Mouse (Mus musculus) gastrocnemius, postnatal 36 days (tissue): ENCODE measurements around the gene Ssc5d. TPM values are rescaled to one million over a fixed set of nuclear protein-coding genes. Genes with fewer than 3 reads are reported as not detected.
A peak's percentile ranks its signal among the peaks of the same experiment; 100 is the strongest.
"Not testable (repeated sequence)": the region's sequence is repeated elsewhere in the genome, so short reads cannot be mapped to it uniquely, and the experiment has no call there.

Experiments used
- DNase-seq, 2 experiments: peaks; one replicate each; pipeline ENCODE4 v3.0.0; 2022
- intact Hi-C: fragments of 180-260 bp; cut with DNase I; formaldehyde crosslinking; loops from one replicate; pipeline ENCODE4 v1.15.1; 2025
- long read RNA-seq, 2 experiments: library from polyadenylated mRNA; stranded (forward); transcript quantifications; one replicate each; pipeline ENCODE4 v2.0.0; 2021
- total RNA-seq, 2 experiments: library from RNA; stranded (reverse); gene quantifications; 2 replicates each; pipeline ENCODE4 v1.2.3; 2021

Gene Ssc5d
- 10 to 100 TPM in 1 of 2 experiments, 1 to 10 TPM in 1; 8.8 to 11.1 TPM for total RNA-seq
- long read RNA-seq, experiment 1, full-length matches to known transcripts: 1 of 5 reads
- long read RNA-seq, experiment 1, partial matches to known transcripts: 3 of 5 reads
- long read RNA-seq, experiment 1, other reads (novel, unspliced or antisense): 1 of 5 reads
- long read RNA-seq, experiment 2, partial matches to known transcripts: 1 of 2 reads
- long read RNA-seq, experiment 2, other reads (novel, unspliced or antisense): 1 of 2 reads

DNA sequence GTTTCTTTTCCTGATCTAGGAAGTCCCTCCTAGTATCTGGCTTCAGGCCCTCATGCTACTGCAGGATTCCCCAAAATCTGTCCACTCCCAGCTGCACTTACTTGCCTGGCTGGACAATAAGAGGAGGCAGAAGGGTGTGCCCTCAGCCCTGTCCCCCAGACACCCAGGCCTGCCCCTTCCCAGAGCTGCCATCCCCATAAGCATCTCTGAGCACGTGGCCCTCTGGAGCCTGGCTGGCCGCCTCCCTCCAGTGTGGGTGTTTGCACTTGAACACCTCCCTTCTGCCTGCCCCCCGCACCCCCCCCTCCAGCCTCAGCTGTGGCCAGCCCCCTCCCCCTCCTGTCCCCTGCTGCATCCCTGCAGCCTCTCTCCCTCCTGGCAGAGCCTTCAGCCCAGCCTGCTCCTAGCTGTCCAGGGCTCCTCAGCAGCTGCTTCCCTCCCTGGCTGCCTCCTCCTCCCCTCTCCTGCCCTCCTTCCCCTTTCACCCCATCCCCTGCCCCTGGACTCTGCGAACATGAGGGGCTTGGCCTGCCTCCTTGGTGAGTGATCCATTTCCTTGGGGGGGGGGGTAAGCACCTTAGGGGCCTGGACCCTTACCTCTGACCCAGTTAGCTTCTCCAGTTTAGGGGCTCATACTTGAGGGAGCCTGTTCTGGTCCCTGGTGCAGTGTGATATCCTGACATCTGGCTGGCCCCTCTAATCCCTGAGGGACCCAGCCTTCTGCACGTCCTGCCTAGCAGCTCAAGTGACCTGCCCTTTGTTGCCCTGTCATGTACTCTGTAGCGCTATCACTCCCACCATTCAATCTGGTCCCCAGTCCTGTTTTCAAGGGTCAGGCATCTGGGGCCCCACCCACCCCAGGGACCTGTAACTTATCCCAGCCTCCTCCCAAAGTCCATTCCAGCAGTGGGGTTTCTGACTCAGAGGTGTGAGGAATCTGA is at the start of gene Ssc5d:
TSS of gene Ssc5d (plus strand) at position 345 of the 941 bp plus-strand sequence.
- intact Hi-C loops: no loop called here
- DNase-seq: peak; percentile 64 to 68

DNA sequence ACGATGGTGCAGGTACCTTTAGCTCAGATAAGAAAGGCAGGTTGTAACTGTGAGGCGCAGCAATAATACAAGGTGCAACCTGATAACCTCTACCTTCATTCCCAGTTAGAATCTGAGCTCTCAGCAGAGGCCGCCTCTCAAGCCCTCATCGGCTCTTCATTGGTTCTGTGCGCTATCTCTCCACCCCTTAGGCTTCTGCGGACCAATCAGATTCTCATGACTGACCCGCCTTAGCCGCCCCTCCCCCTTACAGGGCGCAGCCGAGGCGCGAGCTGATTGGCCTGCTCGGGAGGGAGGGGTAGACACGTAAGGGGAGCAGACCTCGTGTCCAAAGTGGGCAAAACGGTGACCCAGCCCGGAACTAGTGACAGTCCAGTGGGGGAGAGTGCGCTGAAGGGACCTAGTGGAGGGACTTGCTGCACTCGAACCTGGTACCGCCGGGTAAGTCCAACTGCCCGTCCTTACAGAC is 48.8 kb upstream of the Ssc5d start, which contains the start of gene Isoc2a:
TSS of gene Isoc2a (plus strand) at position 401 of the 469 bp plus-strand sequence.
- peak; percentile 73 to 89 for DNase-seq
- intact Hi-C loops: no loop called here

DNA sequence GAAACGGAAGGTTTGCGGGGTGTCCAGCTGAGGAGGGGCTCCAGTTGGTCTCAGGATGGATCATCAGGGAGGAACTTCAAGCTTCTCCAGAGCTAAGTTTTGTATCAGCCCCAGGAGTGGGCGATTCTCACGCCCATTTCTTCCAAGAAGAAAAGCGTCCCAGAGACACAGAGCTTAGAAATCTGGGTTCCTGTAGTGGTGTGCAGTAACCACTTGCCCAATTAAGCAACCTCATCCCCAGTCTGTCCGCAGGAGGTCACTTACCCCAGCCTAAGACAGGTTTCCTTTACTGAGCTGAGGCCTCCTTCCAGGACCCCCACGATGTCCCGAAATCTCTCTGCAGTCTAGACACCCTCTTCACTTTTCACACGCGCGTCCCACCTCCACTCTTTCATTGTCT is 48.4 kb upstream of the Ssc5d start:
- no peak for DNase-seq
- intact Hi-C loops: no loop called here

DNA sequence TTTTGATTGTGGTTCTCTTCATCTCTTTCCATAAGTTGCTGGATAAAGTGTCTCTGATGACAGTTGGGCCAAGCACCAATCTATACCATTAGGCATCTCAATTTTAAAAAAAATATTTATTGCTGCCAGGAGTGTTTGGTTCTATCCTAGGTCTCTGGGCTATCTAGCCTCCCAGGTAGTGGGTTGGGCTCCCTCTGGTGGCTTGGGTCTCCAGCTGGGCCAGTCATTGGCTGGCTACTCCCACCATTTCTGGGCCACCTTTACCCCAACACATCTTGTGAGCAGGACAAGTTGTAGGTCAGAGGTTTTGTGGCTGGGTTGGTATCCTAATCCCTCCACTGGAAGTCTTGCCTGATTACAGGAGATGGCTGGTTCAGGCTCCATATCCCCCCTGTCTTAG is 47.4 kb upstream of the Ssc5d start:
- intact Hi-C loops: no loop called here
- no peak for DNase-seq

DNA sequence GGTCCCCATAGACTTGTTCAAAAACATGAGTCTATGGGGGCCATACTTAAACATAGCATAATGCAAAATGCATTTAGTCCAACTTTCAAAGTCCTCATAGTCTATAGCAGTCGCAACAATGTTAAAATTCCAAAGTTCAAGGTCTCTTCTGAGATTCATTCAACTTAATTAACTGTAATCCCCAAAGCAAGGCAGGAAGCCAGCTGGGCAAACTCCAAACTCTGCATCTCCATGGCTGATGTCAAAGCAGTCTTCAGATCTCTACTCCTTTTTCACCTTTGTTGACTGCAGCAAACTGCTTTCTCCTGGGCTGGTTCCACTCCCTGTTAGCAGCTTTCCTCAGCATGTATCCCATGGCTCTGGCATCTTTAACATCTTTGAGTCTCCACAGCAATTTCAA is 46.5 kb upstream of the Ssc5d start:
- DNase-seq, intact Hi-C loops: not testable (repeated sequence)

DNA sequence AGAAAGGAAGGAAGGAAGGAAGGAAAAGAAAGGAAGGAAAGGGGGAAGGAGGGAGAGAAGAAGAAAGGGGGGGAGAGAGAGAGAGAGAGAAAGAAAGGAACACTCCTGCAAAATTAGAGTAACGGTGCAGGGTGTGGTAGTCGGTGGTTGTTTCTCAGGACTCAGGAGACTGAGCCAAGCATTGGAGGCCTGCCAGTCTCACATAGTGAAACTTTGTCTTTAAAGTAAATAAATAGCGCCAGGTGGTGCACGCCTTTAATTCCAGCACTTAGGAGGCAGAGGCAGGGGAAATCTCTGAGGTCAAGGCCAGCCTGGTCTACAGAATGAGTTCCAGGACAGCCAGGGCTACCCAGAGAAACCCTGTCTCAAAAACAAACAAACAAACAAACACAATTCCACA is 38.9 kb upstream of the Ssc5d start:
- DNase-seq: no peak

DNA sequence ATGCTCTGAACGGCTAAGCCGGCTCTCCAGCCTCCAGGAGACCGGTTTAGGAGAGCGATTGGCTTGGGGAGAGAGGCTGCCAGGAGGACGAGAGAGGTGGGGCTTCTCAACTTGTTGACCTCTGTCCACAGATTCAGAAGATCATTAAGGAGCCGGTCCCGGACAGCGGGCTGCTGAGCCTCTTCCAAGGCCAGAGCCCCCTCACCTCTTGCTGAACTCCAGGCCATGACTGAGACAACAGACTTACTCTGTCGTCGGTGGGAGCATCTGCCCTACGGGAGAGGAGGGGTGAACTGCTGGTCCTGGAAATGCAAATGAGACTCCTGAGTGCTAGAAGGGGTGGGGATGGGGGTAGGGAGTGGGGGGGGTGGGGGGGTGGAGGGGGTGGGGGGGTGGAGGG is 30.4 kb upstream of the Ssc5d start:
- no peak for DNase-seq
- intact Hi-C loops: no loop called here

More for the DNA sequence above, 38.9 kb upstream of the Ssc5d start:
- intact Hi-C loops: no loop called here

DNA sequence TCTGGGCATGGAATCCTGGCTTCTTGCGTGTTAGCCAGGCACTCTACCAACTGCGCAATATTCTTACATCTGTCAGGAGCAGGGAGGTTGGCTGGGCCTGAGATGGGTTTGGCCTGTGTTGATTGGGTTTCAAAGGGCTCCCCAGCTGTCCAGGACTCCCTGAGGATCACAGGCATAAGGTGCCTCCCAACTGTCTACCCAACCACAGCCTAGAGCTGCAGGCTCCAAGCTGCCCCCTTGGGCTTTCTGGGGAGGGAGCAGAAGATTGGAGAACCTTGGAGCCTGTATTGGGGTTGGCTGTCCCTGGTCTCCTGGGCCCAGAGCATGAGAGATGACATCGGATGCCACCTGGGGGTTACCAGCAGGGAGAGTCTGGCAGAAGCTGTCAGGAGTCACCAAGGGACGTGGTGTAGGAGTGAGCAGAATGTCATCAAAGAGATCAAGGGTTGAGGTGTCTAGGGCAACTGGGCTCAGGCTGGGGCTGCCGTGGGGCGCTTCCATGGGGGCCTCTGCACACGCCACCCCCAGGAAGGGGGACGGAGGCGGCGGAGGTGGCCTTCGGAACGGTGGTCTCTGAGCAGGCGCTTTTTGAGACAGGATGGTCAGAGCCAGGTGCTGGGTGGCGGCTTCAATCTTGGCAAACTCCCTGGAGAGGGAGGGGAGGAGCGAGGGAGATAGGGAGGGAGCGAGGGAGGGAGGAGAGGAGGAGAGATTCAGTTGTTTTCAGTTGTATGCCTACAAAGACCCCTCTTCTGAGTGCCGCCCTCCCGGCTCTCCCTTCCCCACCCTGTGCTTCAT is 26.5 kb upstream of the Ssc5d start:
- no peak for DNase-seq
- intact Hi-C loops: no loop called here

DNA sequence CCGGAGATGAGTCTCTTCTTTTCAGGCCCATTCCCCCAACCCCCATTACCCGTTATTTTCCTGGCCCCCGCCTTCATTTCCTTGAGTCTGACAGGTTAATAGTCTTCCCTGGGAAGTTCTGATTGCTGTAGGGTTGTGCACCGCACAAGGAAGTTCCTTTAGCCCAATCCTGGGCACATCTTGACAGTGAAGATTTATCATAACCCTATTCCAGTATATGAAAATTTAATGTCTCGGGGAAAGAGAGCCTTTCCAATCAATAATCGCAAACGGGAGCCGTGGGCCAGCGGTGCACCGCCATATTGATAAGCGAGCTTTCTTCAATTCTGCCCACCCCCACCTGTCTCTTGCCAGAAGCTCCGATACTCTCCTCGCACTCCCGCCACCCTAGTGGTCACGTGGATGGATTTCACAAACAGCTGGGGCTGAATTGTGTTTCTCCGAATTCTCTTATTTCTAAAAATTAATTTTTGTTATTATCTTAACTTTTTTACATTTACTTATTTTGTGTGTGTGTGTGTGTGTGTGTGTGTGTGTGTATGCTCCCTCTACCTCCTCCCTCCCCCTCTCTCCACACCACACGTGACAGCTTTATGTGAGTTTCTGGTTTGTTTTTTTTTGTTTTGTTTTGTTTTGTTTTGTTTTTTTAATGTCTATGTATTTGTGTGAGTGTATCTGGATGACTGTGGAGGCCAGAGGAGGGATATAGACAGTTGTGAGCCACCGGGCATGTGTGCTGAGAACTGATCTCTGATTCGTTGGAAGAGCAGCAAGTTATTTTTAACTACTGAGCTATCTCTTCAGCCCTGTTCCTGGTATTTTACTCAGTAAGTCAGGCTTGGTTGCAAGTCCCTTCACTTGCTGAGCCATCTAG is 25.7 kb upstream of the Ssc5d start:
- intact Hi-C loops: no loop called here
- no peak for DNase-seq

DNA sequence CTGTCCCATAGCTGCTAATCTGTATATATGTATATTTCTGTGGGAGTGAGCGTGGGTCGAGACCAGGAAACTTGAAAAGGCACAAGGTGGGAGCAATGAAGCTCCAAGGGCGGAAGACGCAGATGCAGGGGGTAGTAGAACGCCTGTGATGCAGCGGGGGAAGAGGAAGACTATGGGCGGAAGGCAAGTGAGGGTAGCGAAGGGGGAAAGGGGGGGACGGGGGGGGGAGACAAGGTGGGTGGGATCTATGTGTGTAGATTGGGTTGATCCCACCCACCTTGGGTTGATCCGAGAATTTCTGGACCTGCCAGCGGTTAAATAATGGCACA is 25.1 kb upstream of the Ssc5d start:
- intact Hi-C loops: no loop called here
- DNase-seq: no peak

DNA sequence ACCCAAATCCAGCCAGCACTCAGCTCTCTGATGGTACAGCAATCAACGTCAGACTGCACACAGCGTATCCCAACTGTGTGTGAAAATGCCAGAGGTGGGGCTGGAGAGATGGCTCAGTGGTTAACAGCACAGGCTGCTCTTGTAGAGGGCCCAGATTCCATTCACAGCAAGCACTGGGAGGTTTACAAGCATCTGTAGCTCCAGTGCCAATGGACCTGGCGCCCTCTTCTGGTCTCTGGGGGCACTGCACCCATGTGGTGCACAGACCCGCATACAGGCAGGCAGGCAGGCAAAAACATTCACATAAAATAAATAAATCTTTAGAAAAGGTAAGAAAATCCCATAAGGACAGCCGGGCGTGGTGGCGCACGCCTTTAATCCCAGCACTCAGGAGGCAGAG is 24.4 kb upstream of the Ssc5d start:
- no peak for DNase-seq
- intact Hi-C loops: no loop called here

DNA sequence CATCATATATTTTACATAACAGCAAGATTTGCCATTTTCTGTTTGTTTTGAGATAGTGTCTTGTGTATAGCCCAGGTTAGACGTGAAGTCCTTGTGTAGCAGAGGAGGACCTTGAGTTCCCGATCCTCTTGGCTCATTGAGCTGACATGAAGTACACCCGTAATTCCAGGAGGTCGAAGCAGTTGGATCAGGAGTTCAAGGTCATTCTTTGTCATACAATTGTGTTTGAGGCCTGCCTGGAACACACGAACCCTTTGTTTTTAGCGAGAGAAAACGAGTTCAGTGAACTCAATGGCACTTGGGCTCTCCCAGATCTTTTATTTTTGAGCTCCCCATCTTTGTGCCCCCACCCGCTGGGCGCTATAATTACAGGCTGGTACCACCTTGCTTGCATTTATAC is 23.2 kb upstream of the Ssc5d start:
- intact Hi-C loops: no loop called here
- no peak for DNase-seq

DNA sequence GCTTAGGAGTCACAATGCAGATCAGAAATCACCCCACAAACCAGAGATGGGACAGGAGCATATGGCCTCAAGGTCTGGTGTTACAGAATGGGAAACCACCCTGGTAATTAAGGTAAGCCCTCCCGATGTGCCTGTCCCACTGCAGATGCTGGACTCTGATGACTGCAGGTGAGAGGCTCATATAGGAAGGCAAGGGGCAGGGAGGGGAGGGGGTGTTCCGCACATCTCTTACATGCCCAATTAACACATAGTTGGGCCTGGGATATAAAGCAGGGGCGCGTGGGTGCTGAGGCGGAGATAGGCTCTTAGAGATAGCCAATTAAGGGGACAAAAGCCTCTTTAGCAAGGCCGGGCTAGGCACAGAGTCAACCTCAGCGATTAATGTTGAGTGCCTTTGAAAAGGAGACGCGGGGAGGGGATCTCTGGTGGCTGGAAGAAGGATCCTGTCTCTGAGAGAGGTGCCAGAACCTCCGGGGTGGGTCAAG is 19.1 kb upstream of the Ssc5d start, which contains the start of gene Gm36210:
TSS of gene Gm36210 (minus strand) at position 51 of the 485 bp plus-strand sequence.
- intact Hi-C loops: no loop called here
- no peak for DNase-seq

DNA sequence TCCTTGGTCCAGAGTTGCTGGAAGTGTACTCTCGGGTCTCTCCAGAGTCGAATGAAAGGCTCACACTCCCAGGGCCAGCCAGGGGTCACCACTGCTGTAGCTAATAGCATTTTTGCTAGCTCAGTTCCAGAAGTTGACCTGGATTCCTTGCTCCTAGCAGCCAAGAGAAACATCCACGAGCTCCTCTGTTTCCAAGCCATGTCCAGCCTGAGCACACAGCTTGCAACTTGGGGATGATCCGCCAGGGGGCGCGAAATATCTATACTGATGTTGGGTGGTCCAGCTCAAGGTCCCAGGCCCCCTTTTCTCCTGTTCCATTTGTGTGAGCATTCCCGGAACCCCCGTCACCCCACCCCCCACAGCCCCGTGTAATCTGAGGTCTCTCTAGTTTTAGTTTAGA is 14.0 kb upstream of the Ssc5d start:
- peak in 1 of 2 experiments; percentile 54 for DNase-seq
- intact Hi-C loops: loop anchor here (10.0 kb wide), 1 partner anchor 47 kb away; no protein-coding TSS in a partner anchor

DNA sequence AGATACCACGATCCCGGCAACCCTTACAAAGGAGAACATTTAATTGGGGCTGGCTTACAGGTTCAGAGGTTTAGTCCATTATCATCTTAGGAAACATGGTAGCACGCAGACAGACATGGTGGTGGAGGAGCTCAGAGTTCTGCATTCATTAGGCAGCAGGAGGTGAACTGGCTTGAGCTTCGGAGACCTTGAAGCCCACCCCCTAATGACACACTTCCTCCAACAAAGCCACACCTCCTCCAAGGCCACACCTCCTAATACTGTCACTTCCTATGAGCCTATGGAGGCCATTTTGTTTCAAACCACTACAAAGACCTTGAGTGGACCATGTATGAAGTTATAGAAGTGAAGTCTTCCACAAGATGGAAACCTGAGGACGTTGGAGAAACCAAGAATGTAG is 13.3 kb upstream of the Ssc5d start:
- intact Hi-C loops: loop anchor here (10.0 kb wide), 1 partner anchor 47 kb away; no protein-coding TSS in a partner anchor
- no peak for DNase-seq

DNA sequence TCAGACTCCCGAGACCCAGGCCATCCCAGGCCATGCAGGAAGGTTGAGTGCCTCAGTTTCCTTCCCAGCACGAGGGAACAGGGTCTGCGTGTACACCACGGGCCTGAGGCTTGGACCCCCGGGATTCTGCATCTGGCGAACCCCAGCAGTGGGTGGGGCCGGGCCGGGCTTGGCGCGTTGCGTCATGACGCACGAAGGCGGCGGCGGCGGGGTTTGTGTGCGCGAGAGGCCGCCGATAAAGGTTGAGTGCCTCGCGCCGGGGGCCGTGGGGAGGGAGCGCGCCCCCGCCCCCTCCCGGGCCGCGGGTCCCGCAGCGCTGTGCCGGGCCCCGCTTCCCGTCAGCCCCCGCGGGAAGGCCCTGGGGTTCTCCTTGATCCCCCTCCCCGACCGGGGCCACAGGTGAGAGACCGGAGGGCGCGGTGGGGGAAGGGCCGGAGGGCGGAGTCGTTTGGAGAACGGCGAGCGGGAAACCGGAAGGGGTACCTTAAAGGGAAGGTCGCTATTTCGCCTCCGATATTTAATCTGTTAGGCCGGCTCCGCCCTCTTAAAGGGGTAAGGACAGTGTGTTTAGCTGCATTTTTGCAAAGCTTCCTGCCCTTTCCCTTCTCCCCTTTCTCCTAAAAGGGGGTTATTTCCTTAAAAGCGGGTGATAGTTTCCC is 10.4 kb upstream of the Ssc5d start, which contains the start of gene Zfp628:
TSS of gene Zfp628 (plus strand) at position 211 of the 659 bp plus-strand sequence.
- peak; percentile 88 to 96 for DNase-seq
- intact Hi-C loops: loop anchor here (10.0 kb wide), 1 partner anchor 50 kb away; no protein-coding TSS in a partner anchor

DNA sequence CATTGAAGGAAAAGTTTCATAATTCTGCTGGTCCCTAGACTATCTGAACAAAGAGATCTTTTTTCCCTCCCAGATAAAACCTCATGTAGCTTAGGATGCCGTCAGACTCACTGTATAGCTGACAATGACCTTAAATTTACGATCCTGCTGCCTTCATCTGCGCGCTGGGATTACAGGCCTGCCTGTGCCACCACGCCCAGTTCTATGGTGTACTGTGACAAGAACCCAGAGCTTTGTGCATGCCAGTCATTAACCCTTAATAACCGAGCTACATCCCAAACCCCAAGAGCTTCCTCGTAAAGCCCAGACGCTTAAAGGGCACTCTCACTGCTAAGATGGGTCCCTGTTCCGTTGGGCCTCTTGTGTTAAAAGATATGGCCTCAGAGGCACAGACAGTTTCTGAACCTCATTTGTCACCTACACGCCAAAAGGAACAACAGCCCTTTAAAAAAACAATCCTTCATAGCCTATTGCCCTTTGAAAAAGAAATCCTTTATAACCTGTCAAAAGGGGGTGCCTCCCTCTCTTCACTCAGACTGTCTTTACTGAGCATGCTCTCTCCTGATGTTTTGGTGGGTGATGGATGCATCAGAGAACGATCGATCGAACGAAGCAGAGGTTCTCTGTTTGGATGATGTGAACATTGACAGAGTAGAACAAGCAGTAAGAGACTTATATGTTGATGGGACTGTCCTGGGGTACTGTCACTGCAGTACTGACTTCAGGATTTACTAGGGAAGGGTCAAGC is 9.7 kb upstream of the Ssc5d start:
- intact Hi-C loops: loop anchor here (10.0 kb wide), 1 partner anchor 51 kb away; no protein-coding TSS in a partner anchor

DNA sequence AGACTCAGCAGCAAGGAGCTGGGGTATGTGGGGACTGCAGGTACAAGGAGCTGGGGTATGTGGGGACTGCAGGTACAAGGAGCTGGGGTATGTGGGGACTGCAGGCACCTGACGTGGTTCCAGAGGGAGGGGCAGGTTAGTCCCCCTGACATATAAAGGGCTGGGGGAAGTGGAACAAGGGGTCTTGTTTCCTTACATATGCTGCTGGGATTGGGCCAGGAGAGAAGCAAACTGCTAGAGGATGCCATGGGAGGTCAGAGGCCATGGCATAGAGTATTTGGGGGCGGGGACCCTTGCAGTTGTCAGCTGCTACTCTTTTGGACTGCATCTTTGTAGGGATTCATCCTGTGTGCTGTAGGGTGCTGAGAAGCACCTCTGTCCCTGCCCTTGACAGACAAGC is 8.1 kb upstream of the Ssc5d start:
- DNase-seq: no peak
- intact Hi-C loops: loop anchor here (10.0 kb wide), 1 partner anchor 53 kb away; no protein-coding TSS in a partner anchor

More for the DNA sequence above, 9.7 kb upstream of the Ssc5d start:
- no peak for DNase-seq
